7 mouse cellular contexts compared by ENCODE assay signal in the genomic region with DNA sequence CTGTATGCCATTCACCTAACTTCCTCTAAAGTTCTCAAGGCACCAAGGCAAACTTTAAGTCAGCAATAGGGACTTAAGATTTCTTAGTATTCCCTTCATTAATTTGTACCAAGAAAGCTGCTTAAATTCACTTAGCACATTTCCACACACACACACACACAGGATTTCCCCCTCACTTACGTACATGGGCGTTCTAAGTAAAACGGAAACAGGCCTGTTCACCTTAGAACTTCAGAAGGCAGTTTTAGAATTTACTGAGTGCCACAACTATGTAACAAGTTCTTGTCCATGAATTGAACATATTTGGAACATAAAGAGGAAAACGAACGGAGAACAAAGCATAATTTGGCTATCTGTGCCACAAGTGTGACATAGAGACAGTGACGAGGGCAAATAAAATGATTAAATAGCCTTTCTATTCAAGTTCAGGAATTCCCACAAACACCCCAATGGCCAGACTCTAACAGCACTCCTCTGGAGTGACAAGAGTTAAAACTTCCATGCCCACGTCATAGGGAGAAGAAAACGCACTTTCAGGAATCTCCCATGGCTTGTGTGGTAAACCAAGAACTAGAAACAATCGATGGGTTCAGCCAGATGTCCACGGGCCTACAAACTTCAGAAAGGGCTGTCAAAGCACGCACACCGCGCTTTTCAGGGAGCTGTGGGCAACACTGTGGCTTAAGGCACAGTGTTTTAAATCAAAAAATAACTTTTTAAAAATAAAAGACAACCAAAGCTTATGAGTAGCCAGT. TPM values are rescaled to one million over a fixed set of nuclear protein-coding genes. Genes with fewer than 3 reads are reported as not detected.
DNase-seq lines count a peak whose midpoint lies in the region; ATAC-seq and TF ChIP-seq lines count a peak whose summit lies in the region.

No protein-coding gene starts in this region.

- no peaks in the 10 kb centered on the region for H3K4me1 ChIP-seq in midbrain, postnatal 0 days (ENCODE audit: insufficient read depth, low read length)

- peak overlapping the region; percentile 84 for H3ac ChIP-seq in C2C12 (ENCODE audit: control insufficient read depth, insufficient read length, low read depth)

- H3K36me3 ChIP-seq in C2C12 (ENCODE audit: control insufficient read depth, insufficient read depth), result peaks cover 54% of the 10 kb centered on the region
- peaks cover 20% of the 10 kb centered on the region for H3K36me3 ChIP-seq in midbrain, postnatal 0 days (ENCODE audit: insufficient read depth, low read length)

- ATAC-seq in midbrain, postnatal 0 days (ENCODE audit: low FRiP score), result no peak

- H3K4me3 ChIP-seq in C2C12 (ENCODE audit: insufficient read depth, poor library complexity, severe bottlenecking), result peak overlapping the region; percentile 89
- H3K4me3 ChIP-seq in midbrain, postnatal 0 days (ENCODE audit: low read depth, low read length), result peak overlapping the region; percentile 79

- H3K9me3 ChIP-seq in midbrain, postnatal 0 days (ENCODE audit: low read length), result 0 out of 2 replicates have a peak, but pooled peaks cover 3% of the 10 kb centered on the region

- peak overlapping the region; percentile 90 for H3K4me2 ChIP-seq in midbrain, postnatal 0 days (ENCODE audit: low read depth, low read length, poor library complexity, severe bottlenecking)

- peak; percentile 17 for DNase-seq in MN1 (ENCODE audit: low spot score)
- DNase-seq in heart, adult 9 months (ENCODE audit: low spot score in 2 of 2), result peak; percentile 30 to 31
- DNase-seq in kidney, postnatal 10 days, result peak; percentile 39
- DNase-seq in midbrain, postnatal 0 days (ENCODE audit: low spot score), result peak; percentile 15
- no peak for DNase-seq in ovary, adult 18-20 months (ENCODE audit: low spot score)
- no peak for DNase-seq in ovary, postnatal 36 days (ENCODE audit: low spot score)

- H3K9ac ChIP-seq in midbrain, postnatal 0 days (replicated peaks; ENCODE audit: low read length, poor library complexity, severe bottlenecking), result no peak overlapping the region

- peaks cover 61% of the 10 kb centered on the region for H3K79me3 ChIP-seq in C2C12 (ENCODE audit: low read depth)

- peaks cover 95% of the 10 kb centered on the region for H3K79me2 ChIP-seq in C2C12 (ENCODE audit: control insufficient read depth, insufficient read depth)

- 66% methylated on average over 13 of the region's 13 CpGs for WGBS in midbrain, postnatal 0 days

- no peaks in the 10 kb centered on the region for H3K27me3 ChIP-seq in C2C12 (ENCODE audit: control insufficient read depth, insufficient read depth, insufficient read length)
- no peaks in the 10 kb centered on the region for H3K27me3 ChIP-seq in midbrain, postnatal 0 days (ENCODE audit: insufficient read depth, low read length)

- no peak overlapping the region for H3K27ac ChIP-seq in midbrain, postnatal 0 days (ENCODE audit: low read depth, low read length)

- TF ChIP-seq CTCF in C2C12 (IDR thresholded peaks at IDR 0.05; ENCODE audit: control insufficient read depth, insufficient read depth, insufficient read length), result no peak
- no peak for TF ChIP-seq CTCF in midbrain, postnatal 0 days (IDR thresholded peaks at IDR 0.05)

TF ChIP-seq in C2C12, 6 proteins besides CTCF, POLR2A, EP300 and RAD21:
- TF ChIP-seq MYOG (IDR thresholded peaks at IDR 0.05; ENCODE audit: control insufficient read depth, extremely low read depth, insufficient read length), result no peak
- TF ChIP-seq MYOD1 (IDR thresholded peaks at IDR 0.05; ENCODE audit: control insufficient read depth, insufficient read length, low read depth), result no peak
- TF ChIP-seq MAX (IDR thresholded peaks at IDR 0.05), result no peak
- TF ChIP-seq CEBPB (IDR thresholded peaks at IDR 0.05; ENCODE audit: low read depth), result no peak
- TF ChIP-seq FOSL1 (IDR thresholded peaks at IDR 0.05; ENCODE audit: insufficient read depth, low read length, poor library complexity, severe bottlenecking), result no peak
- no peak for TF ChIP-seq USF1 (IDR thresholded peaks at IDR 0.05; ENCODE audit: low read depth)

RNA-seq across cellular contexts. Expression of gene Nfkbiz, which starts 18.4 kb away (rescaled TPM):
- 3.4 TPM for polyA plus RNA-seq in C2C12 (2012; fragmentation: generic; extraction: Trizol)
- 2.6 and 3.2 TPM in 2 replicates for total RNA-seq in midbrain, postnatal 0 days (2014; rRNA removed)
- polyA plus RNA-seq in midbrain, postnatal 0 days (2015; fragmentation: Nextera tagmentation; extraction: Ambion mirVana), result 0.96 and 1.3 TPM in 2 replicates

Comparison
In these comparisons a context has a peak if more than half of its experiments do, and no peak if none do; other contexts are left out.
1. DNase-seq: peak in MN1 (single experiment), heart, adult 9 months (2 of 2), kidney, postnatal 10 days (single experiment) and midbrain, postnatal 0 days (single experiment); none in ovary, adult 18-20 months (single experiment) and ovary, postnatal 36 days (single experiment).